ENCODE assay signal across 24 mouse cellular contexts in genomic region chr1:51106401-51106920, GRCm38 (mm10).
DNase-seq lines count a peak whose midpoint lies in the region; ATAC-seq and TF ChIP-seq lines count a peak whose summit lies in the region.
"Had no signal": no experiment of that assay in that cellular context is flagged by ENCODE, and none has a peak within 500 bp of the region (broad histone marks: within the 10 kb centered on the region; RNA-seq: fewer than 3 reads in every experiment).

No protein-coding gene starts in this region.

- no peak for TF ChIP-seq POLR2A in heart, adult 2 months (IDR thresholded peaks at IDR 0.05; ENCODE audit: insufficient read depth, low read depth, low read length)
- TF ChIP-seq POLR2A in kidney, adult 2 months (IDR thresholded peaks at IDR 0.05; ENCODE audit: low read depth, low read length): no peak

- intact Hi-C loops in heart, adult 2 months (cut with DNase I): loop anchor here (2.0 to 5.0 kb wide), 5 partner anchors 30 to 226 kb away; partner anchors contain the start of gene Cavin2

- H3K36me3 ChIP-seq in heart, adult 2 months (ENCODE audit: control insufficient read depth, insufficient read depth, low read length): peaks cover 13% of the 10 kb centered on the region
- no peaks in the 10 kb centered on the region for H3K36me3 ChIP-seq in heart, embryonic 12.5 days
- no peaks in the 10 kb centered on the region for H3K36me3 ChIP-seq in kidney, adult 2 months (ENCODE audit: control insufficient read depth, insufficient read depth, low read length)
- H3K36me3 ChIP-seq: embryonic facial prominence, embryonic 13.5 days; forebrain, embryonic 10.5 days; forebrain, embryonic 15.5 days; heart, embryonic 15.5 days; limb, embryonic 10.5 days; limb, embryonic 15.5 days; liver, embryonic 13.5 days; lung, embryonic 15.5 days; midbrain, embryonic 13.5 days had no signal

- ATAC-seq in heart, embryonic 12.5 days (ENCODE audit: insufficient number of reproducible peaks, low FRiP score): no peak
- ATAC-seq: forebrain, embryonic 15.5 days; hindbrain, embryonic 16.5 days; midbrain, embryonic 13.5 days had no signal

- no peaks in the 10 kb centered on the region for H3K79me2 ChIP-seq in heart, adult 2 months (replicated peaks; ENCODE audit: control insufficient read depth, insufficient read depth, low read length)

- no peaks in the 10 kb centered on the region for H3K27me3 ChIP-seq in heart, adult 2 months (ENCODE audit: control insufficient read depth, insufficient read depth, low read length)
- H3K27me3 ChIP-seq in heart, embryonic 12.5 days (replicated peaks): no peaks in the 10 kb centered on the region
- no peaks in the 10 kb centered on the region for H3K27me3 ChIP-seq in kidney, adult 2 months (replicated peaks; ENCODE audit: control insufficient read depth, insufficient read depth, low read length)
- H3K27me3 ChIP-seq: embryonic facial prominence, embryonic 13.5 days; forebrain, embryonic 15.5 days; heart, embryonic 15.5 days; limb, embryonic 15.5 days; liver, embryonic 13.5 days; lung, embryonic 15.5 days; megakaryocyte, embryonic 14.5 days; midbrain, embryonic 13.5 days had no signal

- H3K27ac ChIP-seq in heart, adult 2 months: peak overlapping the region; percentile 66
- H3K27ac ChIP-seq in heart, embryonic 12.5 days (ENCODE audit: poor library complexity, severe bottlenecking): no peak overlapping the region
- H3K27ac ChIP-seq in kidney, adult 2 months (ENCODE audit: insufficient read depth, low read depth, low read length): no peak overlapping the region
- H3K27ac ChIP-seq in brown adipose tissue, adult 24 weeks (replicated peaks; ENCODE audit: low read depth, low read length): 0 out of 2 replicates have a peak overlapping the region, but pooled peaks have one; percentile 54
- H3K27ac ChIP-seq: embryonic facial prominence, embryonic 13.5 days; forebrain, embryonic 10.5 days; forebrain, embryonic 15.5 days; heart, embryonic 15.5 days; limb, embryonic 10.5 days; limb, embryonic 15.5 days; liver, embryonic 13.5 days; lung, embryonic 15.5 days; midbrain, embryonic 13.5 days had no signal

- no peak for TF ChIP-seq EP300 in heart, adult 2 months (IDR thresholded peaks at IDR 0.05; ENCODE audit: insufficient read depth, low read depth, low read length)

- H3K9ac ChIP-seq in heart, adult 2 months (ENCODE audit: low read depth, low read length): no peak overlapping the region
- no peak overlapping the region for H3K9ac ChIP-seq in heart, embryonic 12.5 days
- H3K9ac ChIP-seq: embryonic facial prominence, embryonic 13.5 days; forebrain, embryonic 15.5 days; heart, embryonic 15.5 days; limb, embryonic 15.5 days; liver, embryonic 13.5 days; lung, embryonic 15.5 days; midbrain, embryonic 13.5 days had no signal

- H3K4me3 ChIP-seq in heart, adult 2 months: no peak overlapping the region
- no peak overlapping the region for H3K4me3 ChIP-seq in heart, embryonic 12.5 days
- no peak overlapping the region for H3K4me3 ChIP-seq in kidney, adult 2 months (ENCODE audit: insufficient read depth, low read depth, low read length)
- no peak overlapping the region for H3K4me3 ChIP-seq in brown adipose tissue, adult 24 weeks (ENCODE audit: insufficient read depth, low read depth, low read length)
- H3K4me3 ChIP-seq: embryonic facial prominence, embryonic 13.5 days; forebrain, embryonic 10.5 days; forebrain, embryonic 15.5 days; heart, embryonic 15.5 days; limb, embryonic 10.5 days; limb, embryonic 15.5 days; liver, embryonic 13.5 days; lung, embryonic 15.5 days; megakaryocyte, embryonic 14.5 days; midbrain, embryonic 13.5 days had no signal

- no peak overlapping the region for H3K4me2 ChIP-seq in heart, embryonic 12.5 days
- H3K4me2 ChIP-seq: embryonic facial prominence, embryonic 13.5 days; forebrain, embryonic 15.5 days; heart, embryonic 15.5 days; limb, embryonic 15.5 days; liver, embryonic 13.5 days; lung, embryonic 15.5 days; midbrain, embryonic 13.5 days had no signal

- no peak for TF ChIP-seq CTCF in heart, adult 2 months (IDR thresholded peaks at IDR 0.05)
- no peak for TF ChIP-seq CTCF in kidney, adult 2 months (conservative IDR thresholded peaks at IDR 0.05; ENCODE audit: insufficient read depth, insufficient read length, low read depth, low read length)

- peaks cover 3% of the 10 kb centered on the region for H3K4me1 ChIP-seq in heart, adult 2 months (ENCODE audit: control insufficient read depth, insufficient read depth, low read length)
- no peaks in the 10 kb centered on the region for H3K4me1 ChIP-seq in heart, embryonic 12.5 days (replicated peaks)
- H3K4me1 ChIP-seq in kidney, adult 2 months (ENCODE audit: control insufficient read depth, insufficient read depth, low read length): no peaks in the 10 kb centered on the region
- H3K4me1 ChIP-seq in brown adipose tissue, adult 24 weeks (ENCODE audit: control insufficient read depth, insufficient read depth, insufficient read length, low read length): peaks cover 12% of the 10 kb centered on the region
- H3K4me1 ChIP-seq: embryonic facial prominence, embryonic 13.5 days; forebrain, embryonic 10.5 days; forebrain, embryonic 15.5 days; limb, embryonic 10.5 days; limb, embryonic 15.5 days; liver, embryonic 13.5 days; midbrain, embryonic 13.5 days had no signal

- peak in 1 of 2 experiments; percentile 17 for DNase-seq in heart, adult 2 months
- DNase-seq in kidney, adult 2 months: peak; percentile 31
- no peak for DNase-seq in kidney, postnatal 4 days
- peak; percentile 31 for DNase-seq in brain, adult 2 months (ENCODE audit: low read depth, low spot score)
- DNase-seq: adrenal gland, postnatal 25 days; B cell, adult 2 months; kidney, adult 18-20 months; kidney, postnatal 36 days; layer of hippocampus, adult 9-11 months; liver, embryonic 13.5 days; lung, postnatal 36 days; thymus, postnatal 4 days had no signal

- no peaks in the 10 kb centered on the region for H3K9me3 ChIP-seq in heart, embryonic 12.5 days (replicated peaks)
- H3K9me3 ChIP-seq: embryonic facial prominence, embryonic 13.5 days; forebrain, embryonic 10.5 days; forebrain, embryonic 15.5 days; heart, embryonic 15.5 days; limb, embryonic 10.5 days; limb, embryonic 15.5 days; liver, embryonic 13.5 days; lung, embryonic 15.5 days; megakaryocyte, embryonic 14.5 days; midbrain, embryonic 13.5 days had no signal

- WGBS in heart, adult 2 months: 41% methylated on average over 4 of the region's 4 CpGs
- WGBS in heart, embryonic 12.5 days: 68% methylated on average over 4 of the region's 4 CpGs
- WGBS in kidney, adult 2 months: 70% methylated on average over 4 of the region's 4 CpGs

Comparison
In these comparisons a context has a peak if more than half of its experiments do, and no peak if none do; other contexts are left out.
1. DNase-seq: peak in kidney, adult 2 months (single experiment) and brain, adult 2 months (single experiment); none in kidney, postnatal 4 days (0 of 2).
2. H3K27ac ChIP-seq: peak in heart, adult 2 months (single experiment) and brown adipose tissue, adult 24 weeks (single experiment); none in heart, embryonic 12.5 days (single experiment) and kidney, adult 2 months (single experiment).